Mouse (Mus musculus) erythroblast, embryonic 14.5 days (primary cell): Measurements from ENCODE around the gene Oaz1.

ENCODE experiments used
- GATA1 ChIP-seq: IDR thresholded peaks from 2 replicates; pipeline ENCODE4 v1.6.1; 2012; ENCODE audit warnings: low read length, inconsistent platforms, mixed read lengths
- TAL1 ChIP-seq: IDR thresholded peaks from 3 replicates; pipeline ENCODE4 v1.6.1; 2012; ENCODE audit warnings: low read length, inconsistent platforms, mixed read lengths

- TF ChIP-seq GATA1 (no peak), TAL1 (no peak)
Measured at GRCm38 (mm10) chr10:80871581-80871980, 45.1 kb downstream of the Oaz1 start, which contains the start of gene Tmprss9.
